Mouse (Mus musculus): ENCODE data around the gene Strc. TPM values are rescaled to one million over a fixed set of nuclear protein-coding genes. Genes with fewer than 3 reads are reported as not detected.

Gene Strc
- polyA plus RNA-seq, 2 experiments, result not detected

DNA sequence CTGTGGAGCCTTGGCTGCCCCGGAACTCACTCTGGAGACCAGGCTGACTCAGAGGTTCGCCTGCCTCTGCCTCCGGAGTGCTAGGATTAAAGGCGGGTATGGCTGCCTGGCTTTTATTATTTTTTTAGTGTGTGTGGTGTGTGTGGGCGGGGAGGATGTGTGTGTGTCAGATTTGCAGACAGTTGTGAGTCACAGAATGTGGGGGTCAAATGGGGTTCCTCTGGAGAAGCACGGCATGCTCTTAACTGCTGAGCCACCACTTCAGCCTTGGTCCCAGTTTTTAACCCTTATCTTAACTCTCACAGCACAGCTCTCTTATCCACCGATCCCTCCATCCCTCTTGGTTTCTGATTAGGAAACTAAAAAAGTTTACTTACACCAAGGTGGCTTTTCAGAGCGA, 70.7 kb downstream of the Strc start:
- Histone ChIP-seq H3K9me3 (ENCODE audit: control insufficient read depth, low read length) (no peaks in the 10 kb centered on the region), H3K27me3 (ENCODE audit: control insufficient read depth, insufficient read depth, low read length) (no peaks in the 10 kb centered on the region), H3K4me3 (ENCODE audit: insufficient read depth in 1 of 2, low read depth in 2 of 2, low read length in 2 of 2) (no peak overlapping the region), H3K27ac (no peak overlapping the region), H3K36me3 (replicated peaks; ENCODE audit: control insufficient read depth, insufficient read depth, low read depth) (no peaks in the 10 kb centered on the region), H3K9ac (replicated peaks) (no peak overlapping the region), H3K4me1 (replicated peaks; ENCODE audit: control insufficient read depth in 2 of 2, insufficient read depth in 2 of 2, low read length in 1 of 2) (no peaks in the 10 kb centered on the region), H3K4me2 (ENCODE audit: low read depth) (no peak overlapping the region)
- DNase-seq (ENCODE audit: low read depth in 3 of 3, low spot score in 3 of 3) (no peak), ATAC-seq (ENCODE audit: insufficient read depth) (no peak)
- 32% methylated on average over 8 of the region's 8 CpGs for WGBS (ENCODE audit: insufficient replicate concordance)
- TF ChIP-seq EP300 (IDR thresholded peaks at IDR 0.05; ENCODE audit: low read depth) (no peak), CTCF (IDR thresholded peaks at IDR 0.05; ENCODE audit: low read depth) (no peak)

Other genes starting within 250 kb of the Strc start
- gene Adal, start 246.7 kb downstream of the Strc start, polyA plus RNA-seq (2012; rRNA removed), result 3.7 and 5.6 TPM in 2 replicates
- 7.5 and 9.0 TPM in 2 replicates for gene Adal, start 246.7 kb downstream of the Strc start, polyA plus RNA-seq (2014; fragmentation: Nextera tagmentation; extraction: Ambion mirVana)
- 3.6 and 4.1 TPM in 2 replicates for gene Lcmt2, start 246.5 kb downstream of the Strc start, polyA plus RNA-seq (2012; rRNA removed)
- gene Lcmt2, start 246.5 kb downstream of the Strc start, polyA plus RNA-seq (2014; fragmentation: Nextera tagmentation; extraction: Ambion mirVana), result 8.4 and 8.9 TPM in 2 replicates
- gene Tubgcp4, start 216.5 kb downstream of the Strc start, polyA plus RNA-seq (2012; rRNA removed), result 13.0 and 15.0 TPM in 2 replicates
- 20.3 and 21.3 TPM in 2 replicates for gene Tubgcp4, start 216.5 kb downstream of the Strc start, polyA plus RNA-seq (2014; fragmentation: Nextera tagmentation; extraction: Ambion mirVana)
- 1.5 and 2.0 TPM in 2 replicates for gene Zscan29, start 216.0 kb downstream of the Strc start, polyA plus RNA-seq (2012; rRNA removed)
- gene Zscan29, start 216.0 kb downstream of the Strc start, polyA plus RNA-seq (2014; fragmentation: Nextera tagmentation; extraction: Ambion mirVana), result 2.8 and 3.1 TPM in 2 replicates
- 16.4 and 17.0 TPM in 2 replicates for gene Trp53bp1, start 115.8 kb downstream of the Strc start, polyA plus RNA-seq (2012; rRNA removed)
- gene Trp53bp1, start 115.8 kb downstream of the Strc start, polyA plus RNA-seq (2014; fragmentation: Nextera tagmentation; extraction: Ambion mirVana), result 14.1 and 18.5 TPM in 2 replicates
- gene Map1a, start 97.6 kb downstream of the Strc start, polyA plus RNA-seq (2012; rRNA removed), result 0.04 TPM in 2 replicates
- gene Map1a, start 97.6 kb downstream of the Strc start, polyA plus RNA-seq (2014; fragmentation: Nextera tagmentation; extraction: Ambion mirVana), result 0.09 TPM in 1 of 2 replicates, not detected in the other
- gene Ppip5k1, start 31.8 kb downstream of the Strc start, polyA plus RNA-seq (2012; rRNA removed), result 3.1 and 4.5 TPM in 2 replicates
- gene Ppip5k1, start 31.8 kb downstream of the Strc start, polyA plus RNA-seq (2014; fragmentation: Nextera tagmentation; extraction: Ambion mirVana), result 5.6 and 8.4 TPM in 2 replicates
- 0.06 and 0.32 TPM in 2 replicates for gene Ckmt1, start 29.5 kb downstream of the Strc start, polyA plus RNA-seq (2012; rRNA removed)
- not detected in 2 replicates for gene Ckmt1, start 29.5 kb downstream of the Strc start, polyA plus RNA-seq (2014; fragmentation: Nextera tagmentation; extraction: Ambion mirVana)
- gene Pdia3, start 26.6 kb upstream of the Strc start, polyA plus RNA-seq (2012; rRNA removed), result 61.0 and 95.7 TPM in 2 replicates
- 186 and 188 TPM in 2 replicates for gene Pdia3, start 26.6 kb upstream of the Strc start, polyA plus RNA-seq (2014; fragmentation: Nextera tagmentation; extraction: Ambion mirVana)
- gene Catsper2, start 26.6 kb upstream of the Strc start, polyA plus RNA-seq (2012; rRNA removed), result 0.40 and 0.60 TPM in 2 replicates
- 0.29 and 0.92 TPM in 2 replicates for gene Catsper2, start 26.6 kb upstream of the Strc start, polyA plus RNA-seq (2014; fragmentation: Nextera tagmentation; extraction: Ambion mirVana)
- gene Ell3, start 57.1 kb upstream of the Strc start, polyA plus RNA-seq (2012; rRNA removed), result 0.84 and 1.1 TPM in 2 replicates
- 1.8 and 2.0 TPM in 2 replicates for gene Ell3, start 57.1 kb upstream of the Strc start, polyA plus RNA-seq (2014; fragmentation: Nextera tagmentation; extraction: Ambion mirVana)
- 345 and 412 TPM in 2 replicates for gene Serf2, start 62.0 kb upstream of the Strc start, polyA plus RNA-seq (2012; rRNA removed)
- gene Serf2, start 62.0 kb upstream of the Strc start, polyA plus RNA-seq (2014; fragmentation: Nextera tagmentation; extraction: Ambion mirVana), result 279 and 297 TPM in 2 replicates
- gene Hypk, start 66.1 kb upstream of the Strc start, polyA plus RNA-seq (2012; rRNA removed), result 22.4 and 26.8 TPM in 2 replicates
- 72.9 and 79.2 TPM in 2 replicates for gene Hypk, start 66.1 kb upstream of the Strc start, polyA plus RNA-seq (2014; fragmentation: Nextera tagmentation; extraction: Ambion mirVana)
- gene Serinc4, start 69.6 kb upstream of the Strc start, polyA plus RNA-seq (2012; rRNA removed), result 0.17 and 0.22 TPM in 2 replicates
- 0.08 and 0.11 TPM in 2 replicates for gene Serinc4, start 69.6 kb upstream of the Strc start, polyA plus RNA-seq (2014; fragmentation: Nextera tagmentation; extraction: Ambion mirVana)
- 3.4 and 8.7 TPM in 2 replicates for gene Mfap1b, start 86.9 kb upstream of the Strc start, polyA plus RNA-seq (2012; rRNA removed)
- 20.1 and 22.2 TPM in 2 replicates for gene Mfap1b, start 86.9 kb upstream of the Strc start, polyA plus RNA-seq (2014; fragmentation: Nextera tagmentation; extraction: Ambion mirVana)
- 3.8 and 6.8 TPM in 2 replicates for gene Mfap1a, start 119.5 kb upstream of the Strc start, polyA plus RNA-seq (2012; rRNA removed)
- 8.5 and 10.0 TPM in 2 replicates for gene Mfap1a, start 119.5 kb upstream of the Strc start, polyA plus RNA-seq (2014; fragmentation: Nextera tagmentation; extraction: Ambion mirVana)
- 7.4 and 11.5 TPM in 2 replicates for gene Wdr76, start 119.6 kb upstream of the Strc start, polyA plus RNA-seq (2012; rRNA removed)
- gene Wdr76, start 119.6 kb upstream of the Strc start, polyA plus RNA-seq (2014; fragmentation: Nextera tagmentation; extraction: Ambion mirVana), result 8.6 and 9.1 TPM in 2 replicates

Measured in liver, embryonic 14.5 days (tissue).